Mouse (Mus musculus) small intestine, adult 2 months (tissue): Measurements from ENCODE around the gene St8sia2.

Source experiments
- CTCF ChIP-seq: fragments of 200-500 bp; IDR thresholded peaks from 2 replicates; pipeline ENCODE4 v1.5.1; 2012; ENCODE audit warnings: low read depth, mild to moderate bottlenecking, control low read depth, inconsistent platforms, low read length, moderate library complexity, mixed read lengths; ENCODE audit not compliant: insufficient replicate concordance, insufficient read length; ENCODE audit errors: extremely low read depth
- POLR2A ChIP-seq: fragments of 200-500 bp; IDR thresholded peaks from 2 replicates; pipeline ENCODE4 v1.6.1; 2012; ENCODE audit warnings: low read depth, mild to moderate bottlenecking, control low read depth, inconsistent platforms, low read length, moderate library complexity

DNA sequence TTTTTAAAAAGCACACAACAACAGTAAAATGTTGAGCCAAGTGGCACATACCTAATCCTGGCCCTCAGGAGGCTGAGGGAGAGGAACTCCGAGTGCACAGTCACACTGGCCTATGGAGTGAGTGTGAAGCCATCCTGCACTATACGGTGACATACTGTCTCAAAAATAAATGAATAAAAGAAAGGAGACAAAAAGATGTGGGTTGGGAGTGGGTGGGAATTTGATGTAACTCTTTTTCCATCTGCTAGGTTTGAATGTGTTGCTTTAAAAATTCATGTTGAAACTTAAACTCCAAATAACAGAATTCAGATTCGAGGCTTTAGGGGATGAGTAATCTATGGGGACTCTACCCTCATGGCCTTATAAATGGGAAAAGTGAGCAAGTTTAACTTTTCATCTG, 46.2 kb upstream of the St8sia2 start:
- TF ChIP-seq POLR2A (no peak), CTCF (no peak)
